Mouse (Mus musculus) intestine, postnatal 0 days (tissue): ENCODE measurements around the gene Cerkl. TPM values are rescaled to one million over a fixed set of nuclear protein-coding genes. Genes with fewer than 3 reads are reported as not detected.

Experiments used
- ATAC-seq: fragments of 200-750 bp; cut with Nextera tagmentation; 2 replicates; pipeline ENCODE4 v1.8.0; 2017; ENCODE audit warnings: mild to moderate bottlenecking, moderate TSS enrichment, moderate library complexity
- H3K27ac ChIP-seq: fragments of 300-500 bp; sonication (generic); 2 replicates; pipeline ENCODE4 v1.5.1; 2014; ENCODE audit warnings: mild to moderate bottlenecking, low read depth, low read length, moderate library complexity
- H3K27me3 ChIP-seq: fragments of 300-500 bp; sonication (generic); replicated peaks from 2 replicates; pipeline ENCODE4 v1.6.1; 2014; ENCODE audit warnings: low read length, mixed read lengths; ENCODE audit not compliant: control insufficient read depth, insufficient read depth
- H3K36me3 ChIP-seq: fragments of 300-500 bp; sonication (generic); 2 replicates; pipeline ENCODE4 v1.6.1; 2014; ENCODE audit warnings: mild to moderate bottlenecking, moderate library complexity; ENCODE audit not compliant: control insufficient read depth, insufficient read depth
- H3K4me1 ChIP-seq: fragments of 300-500 bp; sonication (generic); replicated peaks from 2 replicates; pipeline ENCODE4 v1.6.1; 2014; ENCODE audit warnings: antibody characterized with exemption, low read length, mixed read lengths; ENCODE audit not compliant: control insufficient read depth, insufficient read depth
- H3K4me2 ChIP-seq: fragments of 300-500 bp; sonication (generic); replicated peaks from 2 replicates; pipeline ENCODE4 v1.6.1; 2014; ENCODE audit warnings: low read depth, mild to moderate bottlenecking, moderate library complexity
- H3K4me3 ChIP-seq: fragments of 300-500 bp; sonication (generic); 2 replicates; pipeline ENCODE4 v1.5.1; 2014; ENCODE audit warnings: low read depth, low read length
- H3K9ac ChIP-seq: fragments of 300-500 bp; sonication (generic); 2 replicates; pipeline ENCODE4 v1.6.1; 2014; ENCODE audit warnings: mild to moderate bottlenecking, low read depth, low read length
- H3K9me3 ChIP-seq: fragments of 300-500 bp; sonication (generic); 2 replicates; pipeline ENCODE4 v1.6.1; 2016; ENCODE audit warnings: mixed run types; ENCODE audit not compliant: control insufficient read depth
- CTCF ChIP-seq: sonication (generic); IDR thresholded peaks from 2 replicates; pipeline ENCODE4 v1.5.1; 2016; ENCODE audit warnings: low read depth, mild to moderate bottlenecking, control low read depth, antibody characterized with exemption, moderate library complexity
- WGBS: fragments of 180-500 bp; shearing (Covaris S2); extraction: QIAGEN DNeasy Blood & Tissue Kit; methylation state at CpG from one replicate; pipeline ENCODE4 v1.1.7; 2014; 5-methylcytosine and 5-hydroxymethylcytosine counted together
- polyA plus RNA-seq: library from polyadenylated mRNA; unstranded; fragments of >200 nt; fragmentation: Nextera tagmentation; extraction: Ambion mirVana; gene quantifications from 2 replicates; pipeline ENCODE4 v1.2.1, GENCODE M21; 2015

The Cerkl gene
- polyA plus RNA-seq, result 0.34 and 1.2 TPM in 2 replicates

GRCm38 (mm10) chr2:79456575-79457349, at the start of gene Cerkl, which contains the start of gene Neurod1:
TSS of gene Cerkl (minus strand) at chr2:79456785.
TSS of gene Neurod1 (minus strand) at chr2:79456751.
- no peaks in the 10 kb centered on the region for H3K36me3 ChIP-seq
- H3K27me3 ChIP-seq, result peaks cover 72% of the 10 kb centered on the region
- no peak within 1 kb of the TSS for H3K27ac ChIP-seq
- no peaks in the 10 kb centered on the region for H3K4me1 ChIP-seq
- WGBS, result under 1% methylated on average over 41 of the region's 42 CpGs
- no peak for TF ChIP-seq CTCF
- ATAC-seq, result no peak
- H3K9ac ChIP-seq, result no peak within 1 kb of the TSS
- H3K4me3 ChIP-seq, result peak within 1 kb of the TSS; percentile 29
- peak within 1 kb of the TSS; percentile 52 for H3K4me2 ChIP-seq
- no peaks in the 10 kb centered on the region for H3K9me3 ChIP-seq

- H3K9ac ChIP-seq, result no peak overlapping the region
- H3K27me3 ChIP-seq, result no peaks in the 10 kb centered on the region
- WGBS, result 26% methylated on average over 10 of the region's 10 CpGs
- H3K4me3 ChIP-seq, result no peak overlapping the region
- H3K27ac ChIP-seq, result no peak overlapping the region
- no peaks in the 10 kb centered on the region for H3K9me3 ChIP-seq
- peak; percentile 86 for TF ChIP-seq CTCF
- ATAC-seq, result peak; percentile 47; the same call in 1 of the 2 replicates
- no peaks in the 10 kb centered on the region for H3K36me3 ChIP-seq
- H3K4me1 ChIP-seq, result no peaks in the 10 kb centered on the region
- H3K4me2 ChIP-seq, result no peak overlapping the region
Measured at GRCm38 (mm10) chr2:79498990-79499755, 42.6 kb upstream of the Cerkl start.

GRCm38 (mm10) chr2:79485127-79485526, 28.5 kb upstream of the Cerkl start:
- no peaks in the 10 kb centered on the region for H3K9me3 ChIP-seq
- H3K9ac ChIP-seq, result no peak overlapping the region
- H3K4me3 ChIP-seq, result no peak overlapping the region
- no peak for TF ChIP-seq CTCF
- H3K27me3 ChIP-seq, result no peaks in the 10 kb centered on the region
- no peaks in the 10 kb centered on the region for H3K36me3 ChIP-seq
- 62% methylated on average over 3 of the region's 3 CpGs for WGBS
- no peaks in the 10 kb centered on the region for H3K4me1 ChIP-seq
- H3K27ac ChIP-seq, result no peak overlapping the region
- no peak overlapping the region for H3K4me2 ChIP-seq
- ATAC-seq, result no peak

- no peaks in the 10 kb centered on the region for H3K9me3 ChIP-seq
- no peak overlapping the region for H3K4me3 ChIP-seq
- no peaks in the 10 kb centered on the region for H3K4me1 ChIP-seq
- TF ChIP-seq CTCF, result no peak
- H3K4me2 ChIP-seq, result no peak overlapping the region
- H3K27me3 ChIP-seq, result no peaks in the 10 kb centered on the region
- 93% methylated on average over 2 of the region's 2 CpGs for WGBS
- no peak overlapping the region for H3K9ac ChIP-seq
- H3K36me3 ChIP-seq, result no peaks in the 10 kb centered on the region
- ATAC-seq, result no peak
- H3K27ac ChIP-seq, result no peak overlapping the region
Measured at GRCm38 (mm10) chr2:79482511-79482910, 25.9 kb upstream of the Cerkl start.

- no peak overlapping the region for H3K4me2 ChIP-seq
- 86% methylated on average over 4 of the region's 4 CpGs for WGBS
- TF ChIP-seq CTCF, result no peak
- no peak overlapping the region for H3K9ac ChIP-seq
- peaks cover 32% of the 10 kb centered on the region for H3K27me3 ChIP-seq
- H3K4me3 ChIP-seq, result no peak overlapping the region
- no peak for ATAC-seq
- no peaks in the 10 kb centered on the region for H3K9me3 ChIP-seq
- H3K27ac ChIP-seq, result no peak overlapping the region
- no peaks in the 10 kb centered on the region for H3K4me1 ChIP-seq
- H3K36me3 ChIP-seq, result no peaks in the 10 kb centered on the region
Measured at GRCm38 (mm10) chr2:79462411-79462810, 5.8 kb upstream of the Cerkl start.

GRCm38 (mm10) chr2:79461861-79462260, 5.3 kb upstream of the Cerkl start:
- TF ChIP-seq CTCF, result no peak
- no peak overlapping the region for H3K4me2 ChIP-seq
- 88% methylated on average over 2 of the region's 2 CpGs for WGBS
- no peak overlapping the region for H3K9ac ChIP-seq
- no peak for ATAC-seq
- H3K9me3 ChIP-seq, result no peaks in the 10 kb centered on the region
- no peak overlapping the region for H3K27ac ChIP-seq
- H3K36me3 ChIP-seq, result no peaks in the 10 kb centered on the region
- H3K27me3 ChIP-seq, result peaks cover 37% of the 10 kb centered on the region
- H3K4me1 ChIP-seq, result no peaks in the 10 kb centered on the region
- H3K4me3 ChIP-seq, result no peak overlapping the region
